Mouse (Mus musculus) heart, embryonic 14.5 days (tissue): ENCODE measurements around the gene Pusl1. TPM values are rescaled to one million over a fixed set of nuclear protein-coding genes. Genes with fewer than 3 reads are reported as not detected.

Experiments used
- ATAC-seq: fragments of 200-750 bp; cut with Nextera tagmentation; 2 replicates; pipeline ENCODE4 v1.8.0; 2017; ENCODE audit warnings: low read depth, moderate TSS enrichment; ENCODE audit not compliant: insufficient number of reproducible peaks, insufficient read depth, low FRiP score
- H3K27ac ChIP-seq, 2 experiments: fragments of 200-500 bp in 1 of 2; fragments of 300-500 bp in 1 of 2; sonication (generic) in 1 of 2; replicated peaks in 1 of 2; 2 replicates each; pipeline ENCODE4 v1.5.1; 2012 to 2014; ENCODE audit warnings: low read depth in 2 of 2, low read length in 2 of 2, control low read depth in 1 of 2, mild to moderate bottlenecking in 1 of 2, mixed read lengths in 1 of 2; ENCODE audit not compliant: control insufficient read depth in 1 of 2, insufficient read depth in 1 of 2
- H3K27me3 ChIP-seq: fragments of 300-500 bp; sonication (generic); 2 replicates; pipeline ENCODE4 v1.6.1; 2014; ENCODE audit warnings: mild to moderate bottlenecking, low read length, control low read depth; ENCODE audit not compliant: control insufficient read depth, insufficient read depth
- H3K36me3 ChIP-seq: fragments of 300-500 bp; sonication (generic); 2 replicates; pipeline ENCODE4 v1.6.1; 2014; ENCODE audit warnings: mild to moderate bottlenecking, control low read depth, low read length, mixed read lengths; ENCODE audit not compliant: control insufficient read depth, insufficient read depth
- H3K4me1 ChIP-seq, 2 experiments: fragments of 200-500 bp in 1 of 2; fragments of 300-500 bp in 1 of 2; sonication (generic) in 1 of 2; 2 replicates each; pipeline ENCODE4 v1.6.1; 2012 to 2014; ENCODE audit warnings: low read length in 2 of 2, control low read depth in 1 of 2, mixed read lengths in 1 of 2; ENCODE audit not compliant: control insufficient read depth in 2 of 2, insufficient read depth in 2 of 2
- H3K4me2 ChIP-seq: fragments of 300-500 bp; sonication (generic); 2 replicates; pipeline ENCODE4 v1.6.1; 2014; ENCODE audit warnings: mild to moderate bottlenecking, low read length
- H3K4me3 ChIP-seq, 2 experiments: fragments of 200-500 bp in 1 of 2; fragments of 300-500 bp in 1 of 2; sonication (generic) in 1 of 2; 2 replicates each; pipeline ENCODE4 v1.5.1; 2012 to 2014; ENCODE audit warnings: low read length in 2 of 2, mild to moderate bottlenecking in 2 of 2, control low read depth in 1 of 2, low read depth in 1 of 2, moderate library complexity in 1 of 2; ENCODE audit not compliant: control insufficient read depth in 1 of 2, insufficient read depth in 1 of 2
- H3K9ac ChIP-seq: fragments of 300-500 bp; sonication (generic); 2 replicates; pipeline ENCODE4 v1.6.1; 2014; ENCODE audit warnings: mild to moderate bottlenecking, low read length
- H3K9me3 ChIP-seq: fragments of 300-500 bp; sonication (generic); 2 replicates; pipeline ENCODE4 v1.6.1; 2016; ENCODE audit warnings: low read length, control low read depth; ENCODE audit not compliant: control insufficient read depth
- WGBS: fragments of 180-500 bp; shearing (Covaris S2); extraction: QIAGEN DNeasy Blood & Tissue Kit; methylation state at CpG from one replicate; pipeline ENCODE4 v1.1.7; 2014; 5-methylcytosine and 5-hydroxymethylcytosine counted together
- polyA plus RNA-seq: library from polyadenylated mRNA; unstranded; fragments of >200 nt; fragmentation: Nextera tagmentation; extraction: Ambion mirVana; gene quantifications from 2 replicates; pipeline ENCODE4 v1.2.1, GENCODE M21; 2014

The Pusl1 gene
- polyA plus RNA-seq, 1 experiment from 2014 or later = 28.0 TPM

DNA sequence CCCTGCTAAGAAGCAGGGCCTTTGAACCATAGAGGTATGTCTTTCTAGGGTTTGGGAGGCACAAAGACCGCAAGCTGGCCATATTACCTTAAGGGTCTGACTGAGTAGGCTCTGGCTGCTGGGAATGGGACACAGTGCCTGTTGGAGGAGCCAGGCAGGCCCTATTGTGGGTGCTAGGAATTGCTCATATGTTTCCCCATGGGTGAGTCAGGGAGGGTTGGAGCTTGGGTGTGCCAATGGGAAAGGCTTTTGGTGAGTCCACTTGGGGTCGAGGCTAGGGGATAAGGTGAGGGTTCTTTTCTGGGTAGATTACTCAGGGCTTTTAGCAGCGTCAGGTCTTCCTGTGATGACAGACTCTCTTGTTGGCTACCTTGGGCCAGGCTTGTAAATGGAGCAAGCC lies 40.2 kb downstream of the Pusl1 start:
- no peak overlapping the region for H3K4me3 ChIP-seq
- WGBS = 87% methylated on average over 3 of the region's 3 CpGs
- no peak for ATAC-seq

DNA sequence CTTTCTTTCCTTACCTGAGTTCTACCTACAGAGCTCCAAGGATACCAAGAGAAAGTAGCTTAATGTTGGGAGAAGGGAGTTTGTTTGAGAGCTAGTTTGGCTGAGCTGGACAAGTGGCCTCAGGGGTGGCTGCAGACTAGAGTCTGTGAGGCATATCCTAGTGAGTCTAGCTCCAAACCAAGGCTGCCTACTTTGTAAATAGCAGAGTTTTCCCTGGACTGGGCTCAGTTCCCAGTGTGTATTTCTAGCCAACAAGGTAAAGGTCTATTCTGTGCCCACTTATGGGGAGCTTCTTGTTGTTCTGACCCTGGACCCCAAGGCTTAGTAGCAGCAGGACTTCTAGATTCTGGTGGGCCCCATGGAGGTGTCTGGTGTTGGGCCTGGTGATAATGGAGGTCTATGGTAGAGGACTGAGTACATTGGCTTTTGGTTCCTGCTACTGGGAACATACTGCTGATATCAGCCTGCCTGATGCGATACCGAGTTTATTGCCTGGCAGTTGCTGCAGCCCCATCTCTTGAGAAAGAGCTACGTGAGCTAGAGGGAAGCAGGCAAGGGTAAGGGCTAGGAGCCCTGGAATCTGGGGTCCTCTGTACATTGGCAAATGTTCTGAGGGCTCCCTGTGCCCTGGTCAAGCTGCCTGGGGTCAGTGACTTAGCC lies 41.7 kb downstream of the Pusl1 start:
- H3K4me1 ChIP-seq = peaks cover 12 to 19% of the 10 kb centered on the region in 2 experiments
- no peaks in the 10 kb centered on the region for H3K27me3 ChIP-seq
- 88% methylated on average over 3 of the region's 3 CpGs for WGBS
- H3K9ac ChIP-seq = no peak overlapping the region
- no peak overlapping the region for H3K27ac ChIP-seq
- peaks cover 18% of the 10 kb centered on the region for H3K36me3 ChIP-seq
- no peak overlapping the region for H3K4me2 ChIP-seq
- H3K9me3 ChIP-seq = no peaks in the 10 kb centered on the region
- no peak overlapping the region for H3K4me3 ChIP-seq
- ATAC-seq = no peak

More for the DNA sequence above, 40.2 kb downstream of the Pusl1 start:
- H3K36me3 ChIP-seq = peaks cover 33% of the 10 kb centered on the region
- H3K4me2 ChIP-seq = no peak overlapping the region
- no peak overlapping the region for H3K9ac ChIP-seq
- H3K27me3 ChIP-seq = no peaks in the 10 kb centered on the region
- no peaks in the 10 kb centered on the region for H3K9me3 ChIP-seq
- peaks cover 12 to 18% of the 10 kb centered on the region in 2 experiments for H3K4me1 ChIP-seq
- H3K27ac ChIP-seq = no peak overlapping the region

- Histone ChIP-seq H3K27me3 (no peaks in the 10 kb centered on the region), H3K36me3 (peaks cover 13% of the 10 kb centered on the region), H3K4me3 (no peak overlapping the region), H3K4me1 (peaks cover 12 to 19% of the 10 kb centered on the region in 2 experiments), H3K9ac (no peak overlapping the region), H3K9me3 (no peaks in the 10 kb centered on the region), H3K4me2 (no peak overlapping the region), H3K27ac (no peak overlapping the region)
- WGBS = 85% methylated on average over 2 of the region's 2 CpGs
- no peak for ATAC-seq
Observed at GRCm38 (mm10) chr4:155849391-155849790, 42.2 kb downstream of the Pusl1 start.

DNA sequence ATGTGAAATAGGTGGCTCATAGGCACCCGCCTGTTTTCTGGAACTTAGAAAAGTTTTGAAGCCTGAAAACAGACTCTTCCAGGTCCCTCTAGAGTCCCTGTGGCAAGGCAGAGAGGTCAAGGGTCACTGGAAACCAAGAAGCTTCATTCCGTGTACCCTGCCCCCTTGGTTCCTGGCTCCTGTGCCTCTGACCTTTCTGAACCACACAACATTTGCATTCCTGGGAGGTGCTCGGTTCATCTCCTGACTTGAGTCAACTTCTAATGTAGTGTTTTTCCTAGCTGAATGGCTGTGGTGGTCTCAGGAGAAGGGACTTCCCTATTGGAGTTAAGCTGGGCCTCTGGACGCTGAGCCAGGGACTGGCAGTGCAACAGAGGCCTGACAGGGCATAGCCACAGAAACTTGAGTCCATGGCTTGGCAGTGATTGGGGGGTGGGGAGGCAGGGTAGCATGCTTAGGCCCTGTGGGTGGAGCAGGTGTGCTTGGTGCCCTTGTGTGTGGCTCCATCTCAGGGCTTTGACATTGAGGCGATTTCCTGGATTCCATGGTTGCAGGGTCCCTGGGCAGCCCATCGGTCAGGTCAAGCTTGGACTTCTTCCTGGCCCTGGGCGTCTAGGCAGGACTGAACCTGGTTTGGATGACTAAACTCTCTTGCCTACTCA lies 43.0 kb downstream of the Pusl1 start:
- WGBS = 74% methylated on average over 7 of the region's 7 CpGs
- no peak for ATAC-seq
- H3K4me3 ChIP-seq = peak overlapping the region; percentile 82 to 95; a peak in 3 of 4 replicates
- H3K36me3 ChIP-seq = peaks cover 10% of the 10 kb centered on the region
- H3K9ac ChIP-seq = peak overlapping the region; percentile 93
- H3K27ac ChIP-seq = no peak overlapping the region
- peaks cover 12 to 19% of the 10 kb centered on the region in 2 experiments for H3K4me1 ChIP-seq
- H3K27me3 ChIP-seq = no peaks in the 10 kb centered on the region
- no peaks in the 10 kb centered on the region for H3K9me3 ChIP-seq
- peak overlapping the region; percentile 96 for H3K4me2 ChIP-seq

- H3K4me3 ChIP-seq = peak overlapping the region; percentile 82 to 95
- H3K9ac ChIP-seq = peak overlapping the region; percentile 93
- no peaks in the 10 kb centered on the region for H3K27me3 ChIP-seq
- peak overlapping the region in 1 of 2 experiments; percentile 76; a peak in 2 of 4 replicates for H3K27ac ChIP-seq
- H3K9me3 ChIP-seq = no peaks in the 10 kb centered on the region
- H3K4me2 ChIP-seq = peak overlapping the region; percentile 96
- ATAC-seq = peak; percentile 33
- H3K36me3 ChIP-seq = peaks cover 12% of the 10 kb centered on the region
- 2% methylated on average over 61 of the region's 69 CpGs for WGBS
- H3K4me1 ChIP-seq = peaks cover 12 to 19% of the 10 kb centered on the region in 2 experiments
Observed at GRCm38 (mm10) chr4:155847591-155848352, 43.8 kb downstream of the Pusl1 start.

GRCm38 (mm10) chr4:155846871-155847578 lies 44.6 kb downstream of the Pusl1 start, which contains the start of gene Dvl1:
Dvl1 (plus strand) TSS chr4:155847402.
- peak within 1 kb of the TSS; percentile 6 to 76; a peak in 3 of 4 replicates for H3K27ac ChIP-seq
- H3K4me2 ChIP-seq = peak within 1 kb of the TSS; percentile 96
- peak within 1 kb of the TSS; percentile 82 to 95 for H3K4me3 ChIP-seq
- H3K36me3 ChIP-seq = peaks cover 18% of the 10 kb centered on the region
- H3K9me3 ChIP-seq = no peaks in the 10 kb centered on the region
- H3K27me3 ChIP-seq = no peaks in the 10 kb centered on the region
- H3K4me1 ChIP-seq = peaks cover 12 to 19% of the 10 kb centered on the region in 2 experiments
- peak within 1 kb of the TSS; percentile 93 for H3K9ac ChIP-seq
- 2% methylated on average over 57 of the region's 65 CpGs for WGBS
- peak; percentile 91 for ATAC-seq

DNA sequence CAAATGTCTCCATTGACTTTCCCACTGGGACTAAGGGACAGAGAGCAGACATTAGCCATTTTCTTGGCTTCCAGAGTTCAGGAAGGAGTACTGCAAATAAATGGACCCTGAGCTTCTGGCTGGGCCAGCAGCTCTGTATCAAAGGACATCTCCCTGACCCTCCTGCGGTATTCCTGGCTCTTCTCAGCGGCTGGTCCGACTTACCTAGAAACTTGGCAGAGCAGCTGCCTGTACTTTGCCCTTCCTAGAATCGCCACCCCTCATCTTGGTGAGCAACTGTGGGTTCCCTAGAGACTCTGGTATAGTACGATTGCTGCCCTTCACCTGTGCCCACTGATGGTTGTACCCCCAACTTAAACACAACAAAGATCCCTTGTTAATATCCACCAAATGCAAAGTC lies 48.4 kb downstream of the Pusl1 start:
- Histone ChIP-seq H3K9me3 (no peaks in the 10 kb centered on the region), H3K4me2 (no peak overlapping the region), H3K27ac (no peak overlapping the region), H3K4me3 (no peak overlapping the region), H3K36me3 (peaks cover 21% of the 10 kb centered on the region), H3K4me1 (peaks cover 21 to 40% of the 10 kb centered on the region in 2 experiments), H3K9ac (no peak overlapping the region), H3K27me3 (peaks cover 5% of the 10 kb centered on the region)
- no peak for ATAC-seq
- 87% methylated on average over 5 of the region's 5 CpGs for WGBS
